Mouse (Mus musculus) ES-Bruce4 (cell line): ENCODE measurements around the gene 3110021N24Rik.

Experiments
- CTCF ChIP-seq: IDR thresholded peaks from one replicate; pipeline ENCODE4 v1.8.1; 2011; ENCODE audit warnings: low read depth, low read length
- EP300 ChIP-seq: IDR thresholded peaks from 2 replicates; pipeline ENCODE4 v1.6.1; 2011; ENCODE audit warnings: low read depth, low read length; ENCODE audit not compliant: insufficient read depth
- POLR2A ChIP-seq: IDR thresholded peaks from one replicate; pipeline ENCODE4 v1.8.1; 2011; ENCODE audit warnings: low read length; ENCODE audit not compliant: insufficient read depth

DNA sequence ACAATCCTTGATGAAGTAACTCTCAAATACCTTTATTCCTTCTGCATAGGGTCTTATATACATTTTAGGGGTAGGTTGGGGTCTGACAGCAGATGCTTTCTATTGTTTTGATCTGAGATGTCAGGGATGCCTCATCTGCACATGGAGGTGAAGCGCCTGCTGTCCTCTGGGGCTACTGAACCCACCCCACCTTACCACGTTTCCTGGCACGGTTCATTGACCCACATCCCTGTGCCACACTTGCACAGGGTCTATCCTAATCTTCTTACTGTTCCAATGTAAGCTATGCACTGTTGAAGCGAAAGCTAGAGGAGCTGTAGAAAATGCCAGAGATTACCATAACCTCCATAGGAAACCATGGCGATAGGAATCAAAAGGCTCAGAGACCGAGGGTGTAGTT is 92.1 kb downstream of the 3110021N24Rik start:
- TF ChIP-seq POLR2A: no peak
- TF ChIP-seq EP300: no peak
- TF ChIP-seq CTCF: no peak
